Mouse (Mus musculus) thymus, adult 2 months (tissue): ENCODE results near the gene H2-Ob. TPM values are rescaled to one million over a fixed set of nuclear protein-coding genes. Genes with fewer than 3 reads are reported as not detected.

ENCODE experiments used
- DNase-seq: peaks from one replicate; pipeline ENCODE4 v3.0.0; 2021
- H3K27ac ChIP-seq: fragments of 200-500 bp; 2 replicates; pipeline ENCODE4 v1.5.1; 2012; ENCODE audit warnings: low read length, control low read depth; ENCODE audit not compliant: control insufficient read depth, insufficient read depth
- H3K27me3 ChIP-seq: fragments of 200-500 bp; 2 replicates; pipeline ENCODE4 v1.6.1; 2012; ENCODE audit warnings: mild to moderate bottlenecking, low read length, moderate library complexity, mixed read lengths; ENCODE audit not compliant: control insufficient read depth, insufficient read depth
- H3K36me3 ChIP-seq: fragments of 200-500 bp; 2 replicates; pipeline ENCODE4 v1.6.1; 2012; ENCODE audit warnings: mild to moderate bottlenecking, low read length, moderate library complexity; ENCODE audit not compliant: control insufficient read depth, insufficient read depth
- H3K4me1 ChIP-seq: fragments of 200-500 bp; replicated peaks from 2 replicates; pipeline ENCODE4 v1.6.1; 2012; ENCODE audit warnings: low read length; ENCODE audit not compliant: control insufficient read depth, insufficient read depth
- H3K4me3 ChIP-seq: fragments of 200-500 bp; 2 replicates; pipeline ENCODE4 v1.5.1; 2012; ENCODE audit warnings: mild to moderate bottlenecking, low read length, control low read depth, moderate library complexity; ENCODE audit not compliant: control insufficient read depth, insufficient read depth
- CTCF ChIP-seq: fragments of 200-500 bp; IDR thresholded peaks from 2 replicates; pipeline ENCODE4 v1.5.1; 2012; ENCODE audit warnings: mild to moderate bottlenecking, control low read depth, low read length, moderate library complexity, borderline replicate concordance; ENCODE audit not compliant: control insufficient read depth, poor library complexity, insufficient read depth; ENCODE audit errors: extremely low read depth
- POLR2A ChIP-seq: fragments of 200-500 bp; IDR thresholded peaks from 2 replicates; pipeline ENCODE4 v1.6.1; 2012; ENCODE audit warnings: mild to moderate bottlenecking, low read length, control low read depth, moderate library complexity; ENCODE audit not compliant: control insufficient read depth, poor library complexity, insufficient read depth; ENCODE audit errors: extremely low read depth
- WGBS: fragments of 180-500 bp; shearing (Covaris S2); methylation state at CpG from one replicate; pipeline ENCODE4 v1.1.7; 2018; 5-methylcytosine and 5-hydroxymethylcytosine counted together
- polyA plus RNA-seq: library from polyadenylated mRNA; depleted of rRNA; stranded (reverse); fragments of >200 nt; gene quantifications from 2 replicates; pipeline ENCODE4 v1.2.3, GENCODE M21; 2012; rRNA removed

The H2-Ob gene
- 30.1 and 37.5 TPM in 2 replicates for polyA plus RNA-seq

DNA sequence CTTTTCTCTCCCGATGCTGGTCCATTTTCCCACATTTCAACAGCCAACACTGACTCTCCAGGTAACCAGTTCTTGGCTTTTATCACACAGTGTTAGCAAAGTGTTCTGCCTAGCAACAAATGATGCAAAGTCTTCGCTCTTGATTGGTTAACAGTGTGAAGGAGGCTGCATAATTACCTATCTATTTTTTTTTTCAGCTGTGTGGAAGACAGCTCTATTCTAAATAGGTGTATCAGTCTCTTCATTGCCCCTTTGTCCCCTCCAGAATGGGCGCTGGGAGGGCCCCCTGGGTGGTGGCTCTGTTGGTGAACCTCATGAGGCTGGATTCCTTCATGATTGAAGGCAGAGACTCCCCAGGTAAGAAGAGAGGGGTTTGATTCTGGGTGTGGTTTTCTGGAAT is at the start of gene H2-Ob:
TSS of gene H2-Ob (plus strand) at position 198 of the 400 bp plus-strand sequence.
- H3K27ac ChIP-seq = peak within 1 kb of the TSS; percentile 79
- DNase-seq = peak; percentile 68
- no peaks in the 10 kb centered on the region for H3K27me3 ChIP-seq
- no peak for TF ChIP-seq CTCF
- TF ChIP-seq POLR2A = no peak
- H3K36me3 ChIP-seq = no peaks in the 10 kb centered on the region
- H3K4me3 ChIP-seq = no peak within 1 kb of the TSS
- WGBS = 19% methylated on average over 3 of the region's 3 CpGs
- peaks cover 15% of the 10 kb centered on the region for H3K4me1 ChIP-seq

DNA sequence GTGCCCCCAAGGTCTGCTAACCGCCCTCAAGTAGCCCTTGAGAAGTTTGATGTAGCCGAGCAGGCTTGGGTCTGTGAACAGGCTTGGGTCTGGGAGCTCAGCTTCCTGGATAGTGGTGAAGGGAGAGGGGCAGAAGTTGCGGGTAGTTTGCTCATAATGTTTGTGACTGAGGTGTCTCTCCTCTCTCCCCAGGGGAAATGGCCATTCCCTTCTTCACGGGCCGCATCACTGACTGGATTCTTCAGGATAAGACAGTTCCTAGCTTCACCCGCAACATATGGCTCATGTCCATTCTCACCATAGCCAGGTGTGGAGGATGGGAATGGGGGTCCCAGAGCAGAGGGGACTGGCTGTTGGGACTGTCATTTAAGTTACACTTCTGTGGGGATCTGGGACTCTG is 49.7 kb upstream of the H2-Ob start:
- peaks cover 14% of the 10 kb centered on the region; the same call in 1 of the 2 replicates for H3K36me3 ChIP-seq
- H3K4me3 ChIP-seq = peak overlapping the region; percentile 32
- no peak for DNase-seq
- no peaks in the 10 kb centered on the region for H3K27me3 ChIP-seq
- H3K27ac ChIP-seq = peak overlapping the region; percentile 17; the same call in 1 of the 2 replicates
- TF ChIP-seq CTCF (no peak), POLR2A (no peak)
- WGBS = 40% methylated on average over 6 of the region's 6 CpGs
- peaks cover 37% of the 10 kb centered on the region for H3K4me1 ChIP-seq

DNA sequence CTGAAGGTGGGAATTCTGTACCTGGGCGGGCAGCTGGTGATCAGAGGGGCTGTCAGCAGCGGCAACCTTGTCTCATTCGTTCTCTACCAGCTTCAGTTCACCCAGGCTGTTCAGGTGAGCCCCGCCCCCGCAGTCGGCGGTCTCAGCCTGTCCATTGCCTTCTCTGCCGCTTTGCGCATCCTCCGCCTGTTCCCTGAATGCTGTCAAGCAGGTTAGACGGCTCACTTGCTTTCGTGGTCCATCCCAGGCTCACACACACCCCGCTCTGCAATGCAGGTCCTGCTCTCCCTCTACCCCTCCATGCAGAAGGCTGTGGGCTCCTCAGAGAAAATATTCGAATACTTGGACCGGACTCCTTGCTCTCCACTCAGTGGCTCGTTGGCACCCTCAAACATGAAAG is 45.9 kb upstream of the H2-Ob start:
- Histone ChIP-seq H3K36me3 (peaks cover 18% of the 10 kb centered on the region), H3K27ac (no peak overlapping the region), H3K4me3 (no peak overlapping the region), H3K4me1 (peaks cover 33% of the 10 kb centered on the region), H3K27me3 (no peaks in the 10 kb centered on the region)
- WGBS = 95% methylated on average over 16 of the region's 16 CpGs
- no peak for DNase-seq
- TF ChIP-seq CTCF = no peak
- no peak for TF ChIP-seq POLR2A

DNA sequence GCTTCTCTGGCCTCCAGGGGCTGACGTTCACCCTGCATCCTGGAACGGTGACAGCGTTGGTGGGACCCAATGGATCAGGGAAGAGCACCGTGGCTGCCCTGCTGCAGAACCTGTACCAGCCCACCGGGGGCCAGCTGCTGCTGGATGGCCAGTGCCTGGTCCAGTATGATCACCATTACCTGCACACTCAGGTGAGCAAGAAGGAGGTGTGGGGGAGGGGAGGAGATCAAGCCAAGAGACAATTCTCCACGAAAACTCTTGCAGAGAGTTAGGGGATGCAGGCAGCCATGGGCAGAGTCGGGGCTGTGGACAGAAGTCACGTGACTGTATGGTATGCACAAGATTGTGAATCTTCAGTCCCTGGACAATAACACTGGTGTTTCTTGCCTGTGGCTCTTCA is 45.2 kb upstream of the H2-Ob start:
- TF ChIP-seq POLR2A = no peak
- TF ChIP-seq CTCF = no peak
- no peak overlapping the region for H3K4me3 ChIP-seq
- WGBS = 89% methylated on average over 8 of the region's 8 CpGs
- H3K27me3 ChIP-seq = no peaks in the 10 kb centered on the region
- H3K4me1 ChIP-seq = peaks cover 30% of the 10 kb centered on the region
- no peak for DNase-seq
- peaks cover 18% of the 10 kb centered on the region for H3K36me3 ChIP-seq
- H3K27ac ChIP-seq = no peak overlapping the region

DNA sequence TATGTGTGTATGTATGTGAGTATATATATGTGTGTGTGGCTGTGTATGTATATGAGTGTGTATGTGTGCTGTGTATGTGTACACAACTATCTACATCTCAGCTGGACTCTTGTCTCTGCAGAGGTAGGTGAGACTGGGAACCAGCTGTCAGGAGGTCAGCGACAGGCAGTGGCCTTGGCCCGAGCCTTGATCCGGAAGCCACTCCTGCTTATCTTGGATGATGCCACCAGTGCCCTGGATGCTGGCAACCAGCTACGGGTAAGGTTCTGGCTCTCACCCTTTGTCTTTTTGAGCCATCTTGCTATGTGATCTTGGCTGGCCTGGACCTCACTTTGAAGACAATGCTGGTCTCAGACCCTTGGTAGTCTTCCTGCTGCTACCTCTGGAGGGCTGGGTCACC is 44.0 kb upstream of the H2-Ob start:
- Histone ChIP-seq H3K4me3 (no peak overlapping the region), H3K4me1 (peaks cover 21% of the 10 kb centered on the region), H3K27me3 (no peaks in the 10 kb centered on the region), H3K36me3 (peaks cover 16% of the 10 kb centered on the region), H3K27ac (no peak overlapping the region)
- TF ChIP-seq POLR2A = no peak
- TF ChIP-seq CTCF = no peak
- 94% methylated on average over 4 of the region's 4 CpGs for WGBS
- no peak for DNase-seq

DNA sequence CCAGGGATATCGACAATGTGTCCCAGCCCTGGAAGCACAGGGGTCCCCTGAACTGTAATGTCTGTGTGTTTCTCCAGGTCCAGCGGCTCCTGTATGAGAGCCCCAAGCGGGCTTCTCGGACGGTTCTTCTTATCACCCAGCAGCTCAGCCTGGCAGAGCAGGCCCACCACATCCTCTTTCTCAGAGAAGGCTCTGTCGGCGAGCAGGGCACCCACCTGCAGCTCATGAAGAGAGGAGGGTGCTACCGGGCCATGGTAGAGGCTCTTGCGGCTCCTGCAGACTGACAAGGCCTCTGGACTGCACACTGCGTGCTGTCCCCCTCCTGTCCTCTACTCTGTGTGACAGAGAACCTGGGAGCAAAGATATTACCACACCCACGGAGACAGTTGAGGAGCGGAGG is 42.2 kb upstream of the H2-Ob start:
- WGBS = 9% methylated on average over 12 of the region's 12 CpGs
- peak; percentile 84 for DNase-seq
- H3K27me3 ChIP-seq = no peaks in the 10 kb centered on the region
- H3K4me3 ChIP-seq = peak overlapping the region; percentile 44
- H3K36me3 ChIP-seq = peaks cover 19% of the 10 kb centered on the region
- TF ChIP-seq CTCF = peak; percentile 44; the same call in 1 of the 2 replicates
- peak; percentile 81 for TF ChIP-seq POLR2A
- peaks cover 26% of the 10 kb centered on the region for H3K4me1 ChIP-seq
- peak overlapping the region; percentile 99 for H3K27ac ChIP-seq
